Mouse (Mus musculus) cortical plate, adult 2 months (tissue): ENCODE measurements at regions not wholly inside any gene's neighbourhood (a gene's known extent, or its start where the extent isn't known, plus 50 kb on each side); places are given as distances from the start of the nearest gene placed in this dataset.

Source experiments
- CTCF ChIP-seq: fragments of 200-500 bp; IDR thresholded peaks from 2 replicates; pipeline ENCODE4 v1.5.1; 2011; ENCODE audit warnings: mild to moderate bottlenecking, control low read depth, low read length; ENCODE audit not compliant: insufficient read depth; ENCODE audit errors: extremely low read depth
- POLR2A ChIP-seq: fragments of 200-500 bp; IDR thresholded peaks from 2 replicates; pipeline ENCODE4 v1.6.1; 2011; ENCODE audit warnings: mild to moderate bottlenecking, low read length, control low read depth; ENCODE audit not compliant: insufficient read depth; ENCODE audit errors: extremely low read depth

DNA sequence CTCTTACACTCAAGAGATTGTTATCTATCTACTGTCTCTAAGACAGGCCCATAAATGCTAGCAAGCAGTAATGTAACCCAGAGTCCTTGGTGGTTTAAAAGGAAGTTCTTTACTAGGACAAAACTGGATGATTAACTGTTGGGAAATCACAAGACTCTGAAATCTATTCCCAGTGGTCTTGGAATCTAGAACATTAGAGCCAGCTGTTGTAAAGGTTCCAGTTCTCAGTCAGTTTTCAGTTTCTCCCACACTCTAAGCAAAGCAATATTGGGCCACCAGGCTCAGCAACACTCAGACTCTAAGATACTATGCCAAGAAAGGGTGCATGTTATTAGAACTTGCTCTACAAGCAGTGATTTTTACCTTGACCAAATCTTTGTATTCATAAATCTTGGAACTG lies 686.6 kb downstream of the Cypt12 start:
- TF ChIP-seq POLR2A: no peak
- no peak for TF ChIP-seq CTCF
